Mouse (Mus musculus): Measurements from ENCODE around the gene Tbc1d4. TPM values are rescaled to one million over a fixed set of nuclear protein-coding genes. Genes with fewer than 3 reads are reported as not detected.
A peak's percentile ranks its signal among the peaks of the same experiment; 100 is the strongest.

The Tbc1d4 gene
- polyA plus RNA-seq, 1 experiment from 2014 or later, result 4.3 TPM

GRCm38 (mm10) chr14:101499838-101500237, 109.2 kb downstream of the Tbc1d4 start:
- Histone ChIP-seq H3K4me1 (replicated peaks; ENCODE audit: control insufficient read depth, insufficient read depth, low read length) (no peaks in the 10 kb centered on the region), H3K9me3 (ENCODE audit: control insufficient read depth) (no peaks in the 10 kb centered on the region), H3K27ac (ENCODE audit: low read depth, low read length) (no peak overlapping the region), H3K4me3 (ENCODE audit: low read depth, low read length) (no peak overlapping the region), H3K9ac (ENCODE audit: low read depth, low read length) (no peak overlapping the region), H3K4me2 (replicated peaks; ENCODE audit: low read depth) (no peak overlapping the region), H3K36me3 (ENCODE audit: control insufficient read depth, insufficient read depth) (no peaks in the 10 kb centered on the region), H3K27me3 (replicated peaks; ENCODE audit: control insufficient read depth, insufficient read depth, low read length) (no peaks in the 10 kb centered on the region)
- 95% methylated on average over 1 of the region's 1 CpGs for WGBS
- no peak for ATAC-seq
- TF ChIP-seq CTCF (IDR thresholded peaks at IDR 0.05; ENCODE audit: low read depth), result no peak

GRCm38 (mm10) chr14:101488264-101488810, 120.7 kb downstream of the Tbc1d4 start:
- no peaks in the 10 kb centered on the region for H3K36me3 ChIP-seq (ENCODE audit: control insufficient read depth, insufficient read depth)
- no peak overlapping the region for H3K4me2 ChIP-seq (replicated peaks; ENCODE audit: low read depth)
- no peak for TF ChIP-seq CTCF (IDR thresholded peaks at IDR 0.05; ENCODE audit: low read depth)
- no peaks in the 10 kb centered on the region for H3K9me3 ChIP-seq (ENCODE audit: control insufficient read depth)
- no peak overlapping the region for H3K27ac ChIP-seq (ENCODE audit: low read depth, low read length)
- no peak overlapping the region for H3K9ac ChIP-seq (ENCODE audit: low read depth, low read length)
- no peak overlapping the region for H3K4me3 ChIP-seq (ENCODE audit: low read depth, low read length)
- H3K4me1 ChIP-seq (replicated peaks; ENCODE audit: control insufficient read depth, insufficient read depth, low read length), result no peaks in the 10 kb centered on the region
- H3K27me3 ChIP-seq (replicated peaks; ENCODE audit: control insufficient read depth, insufficient read depth, low read length), result no peaks in the 10 kb centered on the region
- ATAC-seq, result no peak
- WGBS, result 65% methylated on average over 15 of the region's 15 CpGs

GRCm38 (mm10) chr14:101486550-101486949, 122.4 kb downstream of the Tbc1d4 start:
- H3K9me3 ChIP-seq (ENCODE audit: control insufficient read depth), result no peaks in the 10 kb centered on the region
- no peaks in the 10 kb centered on the region for H3K4me1 ChIP-seq (replicated peaks; ENCODE audit: control insufficient read depth, insufficient read depth, low read length)
- 77% methylated on average over 3 of the region's 3 CpGs for WGBS
- no peak overlapping the region for H3K9ac ChIP-seq (ENCODE audit: low read depth, low read length)
- H3K4me2 ChIP-seq (replicated peaks; ENCODE audit: low read depth), result no peak overlapping the region
- H3K27me3 ChIP-seq (replicated peaks; ENCODE audit: control insufficient read depth, insufficient read depth, low read length), result no peaks in the 10 kb centered on the region
- no peak for TF ChIP-seq CTCF (IDR thresholded peaks at IDR 0.05; ENCODE audit: low read depth)
- H3K27ac ChIP-seq (ENCODE audit: low read depth, low read length), result no peak overlapping the region
- no peak for ATAC-seq
- no peaks in the 10 kb centered on the region for H3K36me3 ChIP-seq (ENCODE audit: control insufficient read depth, insufficient read depth)
- H3K4me3 ChIP-seq (ENCODE audit: low read depth, low read length), result no peak overlapping the region

GRCm38 (mm10) chr14:101483230-101483629, 125.8 kb downstream of the Tbc1d4 start:
- Histone ChIP-seq H3K9me3 (ENCODE audit: control insufficient read depth) (no peaks in the 10 kb centered on the region), H3K27ac (ENCODE audit: low read depth, low read length) (no peak overlapping the region), H3K36me3 (ENCODE audit: control insufficient read depth, insufficient read depth) (no peaks in the 10 kb centered on the region), H3K9ac (ENCODE audit: low read depth, low read length) (no peak overlapping the region), H3K4me2 (replicated peaks; ENCODE audit: low read depth) (no peak overlapping the region), H3K27me3 (replicated peaks; ENCODE audit: control insufficient read depth, insufficient read depth, low read length) (no peaks in the 10 kb centered on the region), H3K4me1 (replicated peaks; ENCODE audit: control insufficient read depth, insufficient read depth, low read length) (no peaks in the 10 kb centered on the region), H3K4me3 (ENCODE audit: low read depth, low read length) (no peak overlapping the region)
- 59% methylated on average over 4 of the region's 4 CpGs for WGBS
- ATAC-seq, result no peak
- no peak for TF ChIP-seq CTCF (IDR thresholded peaks at IDR 0.05; ENCODE audit: low read depth)

GRCm38 (mm10) chr14:101482270-101482669, 126.7 kb downstream of the Tbc1d4 start:
- Histone ChIP-seq H3K27me3 (replicated peaks; ENCODE audit: control insufficient read depth, insufficient read depth, low read length) (no peaks in the 10 kb centered on the region), H3K4me3 (ENCODE audit: low read depth, low read length) (no peak overlapping the region), H3K36me3 (ENCODE audit: control insufficient read depth, insufficient read depth) (0 out of 2 replicates have a peak, but pooled peaks cover 8% of the 10 kb centered on the region), H3K27ac (ENCODE audit: low read depth, low read length) (no peak overlapping the region), H3K4me2 (replicated peaks; ENCODE audit: low read depth) (no peak overlapping the region), H3K9ac (ENCODE audit: low read depth, low read length) (no peak overlapping the region), H3K9me3 (ENCODE audit: control insufficient read depth) (no peaks in the 10 kb centered on the region), H3K4me1 (replicated peaks; ENCODE audit: control insufficient read depth, insufficient read depth, low read length) (no peaks in the 10 kb centered on the region)
- no peak for ATAC-seq
- peak; percentile 81 for TF ChIP-seq CTCF (IDR thresholded peaks at IDR 0.05; ENCODE audit: low read depth)
- 46% methylated on average over 4 of the region's 4 CpGs for WGBS

- H3K4me1 ChIP-seq (replicated peaks; ENCODE audit: control insufficient read depth, insufficient read depth, low read length), result no peaks in the 10 kb centered on the region
- no peak overlapping the region for H3K4me2 ChIP-seq (replicated peaks; ENCODE audit: low read depth)
- no peak overlapping the region for H3K27ac ChIP-seq (ENCODE audit: low read depth, low read length)
- H3K9me3 ChIP-seq (ENCODE audit: control insufficient read depth), result no peaks in the 10 kb centered on the region
- 86% methylated on average over 7 of the region's 7 CpGs for WGBS
- no peak overlapping the region for H3K4me3 ChIP-seq (ENCODE audit: low read depth, low read length)
- H3K27me3 ChIP-seq (replicated peaks; ENCODE audit: control insufficient read depth, insufficient read depth, low read length), result no peaks in the 10 kb centered on the region
- no peak for ATAC-seq
- H3K9ac ChIP-seq (ENCODE audit: low read depth, low read length), result no peak overlapping the region
- H3K36me3 ChIP-seq (ENCODE audit: control insufficient read depth, insufficient read depth), result peaks cover 8% of the 10 kb centered on the region; the same call in 1 of the 2 replicates
- no peak for TF ChIP-seq CTCF (IDR thresholded peaks at IDR 0.05; ENCODE audit: low read depth)
Observed at GRCm38 (mm10) chr14:101481165-101481564, 127.8 kb downstream of the Tbc1d4 start.

- Histone ChIP-seq H3K4me1 (replicated peaks; ENCODE audit: control insufficient read depth, insufficient read depth, low read length) (no peaks in the 10 kb centered on the region), H3K9ac (ENCODE audit: low read depth, low read length) (no peak overlapping the region), H3K4me3 (ENCODE audit: low read depth, low read length) (no peak overlapping the region), H3K27me3 (replicated peaks; ENCODE audit: control insufficient read depth, insufficient read depth, low read length) (no peaks in the 10 kb centered on the region), H3K9me3 (ENCODE audit: control insufficient read depth) (no peaks in the 10 kb centered on the region), H3K36me3 (ENCODE audit: control insufficient read depth, insufficient read depth) (peaks cover 8% of the 10 kb centered on the region; the same call in 1 of the 2 replicates), H3K4me2 (replicated peaks; ENCODE audit: low read depth) (no peak overlapping the region), H3K27ac (ENCODE audit: low read depth, low read length) (no peak overlapping the region)
- ATAC-seq, result no peak
- no peak for TF ChIP-seq CTCF (IDR thresholded peaks at IDR 0.05; ENCODE audit: low read depth)
- 85% methylated on average over 7 of the region's 7 CpGs for WGBS
Observed at GRCm38 (mm10) chr14:101480541-101480940, 128.4 kb downstream of the Tbc1d4 start.

Data from intestine, postnatal 0 days (tissue).